Mouse (Mus musculus) kidney, adult 9 months (tissue): ENCODE results near the gene Tekt1.

Experiments used
- DNase-seq: peaks from one replicate; pipeline ENCODE4 v3.0.0; 2022

The Tekt1 gene

DNA sequence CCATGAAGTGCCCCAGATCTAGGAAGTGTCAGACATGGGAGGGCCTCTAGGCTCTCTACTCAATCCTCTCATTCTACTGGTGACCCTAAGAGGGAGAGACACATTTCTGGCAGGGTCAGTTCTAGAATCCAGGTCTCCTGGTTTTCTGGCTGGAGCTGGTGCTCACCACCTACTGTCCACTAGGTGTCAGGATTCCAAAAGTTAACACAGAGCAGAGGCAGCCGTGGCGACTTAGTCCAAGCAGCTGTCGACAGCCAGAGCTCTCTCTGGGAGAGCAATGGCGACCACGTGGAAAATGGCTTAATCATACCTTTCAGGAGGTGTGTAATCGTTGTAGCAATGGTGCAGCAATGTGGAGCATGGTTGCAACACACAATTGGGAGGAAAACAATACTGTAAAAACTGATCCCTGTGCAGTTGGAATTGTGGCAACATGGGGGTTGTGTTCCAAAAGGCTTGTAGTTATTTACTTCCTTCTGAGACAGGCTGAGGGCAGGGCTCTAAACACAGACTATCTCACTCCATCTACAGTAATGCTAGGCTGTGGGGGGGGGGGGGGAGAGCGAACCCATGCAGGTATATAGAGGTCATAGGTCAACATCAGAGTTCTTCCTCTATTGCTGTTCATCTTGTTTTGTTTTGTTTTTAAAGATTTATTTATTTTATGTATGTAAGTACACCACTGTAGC lies 19.5 kb downstream of the Tekt1 start:
- peak; percentile 80 for DNase-seq

DNA sequence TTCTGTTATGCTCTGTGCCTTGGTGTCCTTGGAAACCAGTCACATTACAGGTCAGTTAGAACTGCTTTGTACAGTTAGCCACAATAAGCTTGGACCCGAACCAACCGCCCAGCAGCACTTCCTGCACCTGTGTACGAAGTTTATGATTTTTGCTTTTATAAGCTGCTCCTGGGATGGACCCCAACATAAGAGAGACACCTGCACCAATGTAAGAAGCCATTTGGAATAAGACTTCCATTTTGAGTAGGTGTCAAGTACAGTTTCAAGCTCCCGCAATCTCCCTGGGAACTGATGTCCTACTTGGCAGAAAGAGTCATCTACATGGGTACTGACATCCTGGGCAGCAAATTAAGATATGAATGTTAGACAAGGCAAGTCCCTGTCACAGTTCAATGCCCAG lies 22.5 kb downstream of the Tekt1 start:
- no peak for DNase-seq

GRCm38 (mm10) chr11:72338437-72338871 lies 23.8 kb downstream of the Tekt1 start:
- DNase-seq = peak; percentile 59

DNA sequence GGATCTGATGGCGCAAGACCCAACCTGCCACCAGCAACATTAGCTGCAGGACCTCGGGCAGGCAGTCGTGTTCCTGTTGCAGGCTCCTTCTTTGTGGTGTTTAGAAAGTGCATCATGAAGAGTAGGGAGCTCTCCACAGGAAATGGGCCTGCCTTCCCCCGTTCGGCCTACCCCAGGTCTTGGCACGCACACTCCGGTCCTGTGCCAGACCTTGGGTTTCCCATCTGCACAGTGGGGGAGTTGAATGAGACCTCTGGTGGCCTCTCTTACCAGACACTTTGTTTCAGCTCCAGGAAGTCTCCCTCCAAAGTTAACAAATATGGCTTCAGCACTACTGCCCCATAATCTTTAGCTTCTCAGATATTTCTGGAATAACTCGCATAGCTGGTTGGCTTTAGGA lies 25.5 kb downstream of the Tekt1 start:
- DNase-seq = no peak

GRCm38 (mm10) chr11:72334653-72335052 lies 27.6 kb downstream of the Tekt1 start:
- DNase-seq = no peak

GRCm38 (mm10) chr11:72332951-72333667 lies 29.1 kb downstream of the Tekt1 start:
- DNase-seq = no peak

DNA sequence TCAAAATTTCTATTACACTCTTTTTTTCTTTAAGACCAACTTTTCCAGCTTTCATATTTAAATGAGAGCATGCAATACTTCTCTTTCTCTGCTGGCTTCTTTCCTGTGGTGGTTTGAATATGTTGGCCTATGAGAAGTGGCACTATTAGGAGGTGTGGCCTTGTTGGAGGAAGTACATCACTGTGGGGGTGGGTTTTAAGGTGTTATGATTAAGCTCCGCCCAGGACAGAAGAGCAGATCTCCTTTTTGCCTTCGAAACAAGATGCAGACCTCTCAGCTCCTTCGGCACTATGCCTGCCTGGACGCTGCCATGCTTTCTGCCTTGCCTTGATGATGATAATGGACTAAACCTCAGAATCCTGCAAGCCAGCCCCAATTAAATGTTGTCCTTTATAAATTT lies 36.5 kb downstream of the Tekt1 start:
- DNase-seq = no peak

GRCm38 (mm10) chr11:72324431-72324830 lies 37.8 kb downstream of the Tekt1 start:
- peak; percentile 47 for DNase-seq

DNA sequence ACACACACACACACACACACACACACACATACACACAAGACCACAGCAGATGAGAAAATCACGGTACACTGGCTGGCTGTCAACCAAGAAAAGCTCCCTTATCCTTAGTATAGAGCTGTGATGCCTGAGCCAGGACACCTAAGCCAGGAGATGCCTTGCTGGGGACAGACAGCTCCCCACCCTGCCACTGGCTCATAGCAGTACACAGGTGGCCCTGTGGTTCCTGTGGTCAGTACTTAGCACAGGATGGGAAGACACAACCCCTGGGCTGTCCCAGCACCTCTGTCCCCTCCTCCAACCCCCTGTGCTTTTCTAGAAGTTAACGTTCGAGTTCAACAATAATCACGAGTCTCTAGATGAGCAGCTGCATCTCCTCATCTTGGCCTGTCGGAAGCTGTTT lies 44.2 kb downstream of the Tekt1 start:
- no peak for DNase-seq

- DNase-seq = no peak
Measured at GRCm38 (mm10) chr11:72314151-72314895, 47.9 kb downstream of the Tekt1 start, which contains the start of gene Fbxo39. TSS of gene Fbxo39 (plus strand) at chr11:72314444.

DNA sequence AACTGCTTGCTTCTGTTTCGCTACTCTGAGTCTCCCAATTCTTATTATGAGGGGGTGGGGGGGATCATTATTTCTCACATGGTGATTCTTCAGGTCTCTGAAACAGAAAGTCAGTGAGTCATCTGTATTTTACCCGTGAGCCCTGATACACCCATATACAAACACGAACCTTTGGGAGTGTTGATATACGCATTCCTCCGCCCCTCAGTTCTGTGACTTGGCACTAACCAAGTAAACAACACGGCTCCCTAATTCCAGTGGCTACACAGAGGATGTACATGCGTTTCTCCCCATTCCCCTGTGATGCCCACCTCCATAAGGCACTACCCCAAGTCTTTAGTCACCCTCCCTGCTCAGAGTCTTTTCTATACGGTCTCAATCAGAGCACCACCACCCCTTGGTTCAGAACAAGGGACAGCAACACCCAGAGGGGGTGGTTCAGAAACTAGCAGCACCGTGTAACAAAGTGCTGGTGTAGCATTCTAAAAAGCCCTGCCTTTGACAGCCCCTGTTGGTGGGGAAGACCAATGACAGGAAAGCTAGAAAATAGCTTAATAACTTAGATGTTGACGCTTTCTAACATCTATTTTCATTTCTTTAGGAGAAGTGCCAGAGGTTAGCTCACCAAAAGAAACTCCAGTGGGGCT lies 50.8 kb downstream of the Tekt1 start:
- no peak for DNase-seq

- DNase-seq = no peak
Measured at GRCm38 (mm10) chr11:72310491-72310890, 51.8 kb downstream of the Tekt1 start.

GRCm38 (mm10) chr11:72308982-72309381 lies 53.3 kb downstream of the Tekt1 start:
- DNase-seq = no peak

GRCm38 (mm10) chr11:72307461-72307860 lies 54.8 kb downstream of the Tekt1 start:
- no peak for DNase-seq

- peak; percentile 48 for DNase-seq
Measured at GRCm38 (mm10) chr11:72302230-72302629, 60.0 kb downstream of the Tekt1 start.

- DNase-seq = peak; percentile 72
Measured at GRCm38 (mm10) chr11:72301334-72301733, 60.9 kb downstream of the Tekt1 start, which contains the start of gene Xaf1. TSS of gene Xaf1 (plus strand) at chr11:72301629.
